Comparison of ENCODE assay signal across 8 mouse cellular contexts in the genomic region with DNA sequence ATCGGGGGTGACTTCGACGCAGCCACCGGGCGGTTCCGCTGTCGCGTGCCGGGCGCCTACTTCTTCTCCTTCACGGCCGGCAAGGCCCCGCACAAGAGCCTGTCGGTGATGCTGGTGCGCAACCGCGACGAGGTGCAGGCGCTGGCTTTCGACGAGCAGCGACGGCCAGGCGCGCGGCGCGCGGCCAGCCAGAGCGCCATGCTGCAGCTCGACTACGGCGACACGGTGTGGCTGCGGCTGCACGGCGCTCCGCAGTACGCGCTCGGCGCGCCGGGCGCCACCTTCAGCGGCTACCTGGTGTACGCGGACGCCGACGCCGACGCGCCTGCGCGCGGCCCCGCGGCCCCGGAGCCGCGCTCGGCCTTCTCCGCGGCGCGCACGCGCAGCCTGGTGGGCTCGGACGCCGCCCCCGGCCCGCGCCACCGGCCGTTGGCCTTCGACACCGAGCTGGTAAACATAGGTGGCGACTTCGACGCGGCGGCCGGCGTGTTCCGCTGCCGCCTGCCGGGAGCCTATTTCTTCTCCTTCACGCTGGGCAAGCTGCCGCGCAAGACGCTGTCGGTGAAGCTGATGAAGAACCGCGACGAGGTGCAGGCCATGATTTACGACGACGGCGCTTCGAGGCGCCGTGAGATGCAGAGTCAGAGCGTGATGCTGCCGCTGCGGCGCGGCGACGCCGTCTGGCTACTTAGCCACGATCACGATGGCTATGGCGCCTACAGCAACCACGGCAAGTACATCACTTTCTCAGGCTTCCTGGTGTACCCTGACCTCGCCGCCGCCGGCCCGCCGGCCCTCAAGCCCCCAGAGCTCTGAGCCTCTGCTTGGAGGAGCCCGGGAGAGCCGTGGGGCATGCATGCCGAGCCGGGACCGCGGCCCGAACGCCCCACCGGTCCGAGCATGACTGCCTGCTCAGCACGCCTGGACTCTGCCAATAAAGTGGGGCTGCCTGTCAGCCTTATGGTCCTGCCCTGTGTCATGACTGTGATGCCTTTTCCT. TPM values are rescaled to one million over a fixed set of nuclear protein-coding genes. Genes with fewer than 3 reads are reported as not detected.
A peak's percentile ranks its signal among the peaks of the same experiment; 100 is the strongest.
DNase-seq lines count a peak whose midpoint lies in the region; ATAC-seq lines count a peak whose summit lies in the region.

No protein-coding gene starts in this region.

- 0 out of 2 replicates have a peak, but pooled peaks cover 3% of the 10 kb centered on the region for H3K4me1 ChIP-seq in intestine, embryonic 14.5 days (replicated peaks; ENCODE audit: control insufficient read depth, insufficient read depth, low read length)
- H3K4me1 ChIP-seq in liver, embryonic 12.5 days: peaks cover 84% of the 10 kb centered on the region
- H3K4me1 ChIP-seq in stomach, embryonic 15.5 days: peaks cover 16% of the 10 kb centered on the region; the same call in 1 of the 2 replicates

- peak overlapping the region; percentile 55 for H3K4me3 ChIP-seq in intestine, embryonic 14.5 days (ENCODE audit: low read depth, low read length)
- H3K4me3 ChIP-seq in liver, embryonic 12.5 days: peak overlapping the region; percentile 71
- peak overlapping the region; percentile 49 for H3K4me3 ChIP-seq in stomach, embryonic 15.5 days (replicated peaks)

- H3K9me3 ChIP-seq in intestine, embryonic 14.5 days (ENCODE audit: control insufficient read depth, low read length): no peaks in the 10 kb centered on the region
- no peaks in the 10 kb centered on the region for H3K9me3 ChIP-seq in liver, embryonic 12.5 days (replicated peaks)
- H3K9me3 ChIP-seq in stomach, embryonic 15.5 days: no peaks in the 10 kb centered on the region

- peak overlapping the region; percentile 79 for H3K4me2 ChIP-seq in intestine, embryonic 14.5 days (ENCODE audit: low read length)
- peak overlapping the region; percentile 81 for H3K4me2 ChIP-seq in liver, embryonic 12.5 days
- peak overlapping the region; percentile 73 for H3K4me2 ChIP-seq in stomach, embryonic 15.5 days

- no peak overlapping the region for H3K27ac ChIP-seq in intestine, embryonic 14.5 days (ENCODE audit: low read depth)
- peak overlapping the region; percentile 84 for H3K27ac ChIP-seq in liver, embryonic 12.5 days
- H3K27ac ChIP-seq in stomach, embryonic 15.5 days: no peak overlapping the region

- H3K27me3 ChIP-seq in intestine, embryonic 14.5 days (replicated peaks; ENCODE audit: control insufficient read depth, insufficient read depth, low read length): peaks cover 38% of the 10 kb centered on the region
- H3K27me3 ChIP-seq in liver, embryonic 12.5 days (replicated peaks): peaks cover 63% of the 10 kb centered on the region
- H3K27me3 ChIP-seq in stomach, embryonic 15.5 days (replicated peaks): peaks cover 43% of the 10 kb centered on the region

- peak overlapping the region; percentile 52 for H3K9ac ChIP-seq in intestine, embryonic 14.5 days (ENCODE audit: low read length)
- peak overlapping the region; percentile 68 for H3K9ac ChIP-seq in liver, embryonic 12.5 days
- H3K9ac ChIP-seq in stomach, embryonic 15.5 days: peak overlapping the region; percentile 33

- ATAC-seq in intestine, embryonic 14.5 days (replicated peaks; ENCODE audit: low FRiP score, low TSS enrichment, low read depth): peak; percentile 75
- ATAC-seq in liver, embryonic 12.5 days: peak; percentile 70
- ATAC-seq in stomach, embryonic 15.5 days (ENCODE audit: insufficient read depth, low FRiP score, low read depth): peak; percentile 72

- WGBS in intestine, embryonic 14.5 days: 5% methylated on average over 127 of the region's 133 CpGs
- 5% methylated on average over 118 of the region's 133 CpGs for WGBS in liver, embryonic 12.5 days (ENCODE audit: insufficient replicate concordance)
- WGBS in stomach, embryonic 15.5 days: 4% methylated on average over 115 of the region's 133 CpGs

- H3K36me3 ChIP-seq in intestine, embryonic 14.5 days (ENCODE audit: control insufficient read depth, insufficient read depth, low read length): peaks cover 16% of the 10 kb centered on the region
- H3K36me3 ChIP-seq in liver, embryonic 12.5 days: peaks cover 21% of the 10 kb centered on the region
- 0 out of 2 replicates have a peak, but pooled peaks cover 5% of the 10 kb centered on the region for H3K36me3 ChIP-seq in stomach, embryonic 15.5 days

- peak; percentile 56 to 76 for DNase-seq in adrenal gland, adult (ENCODE audit: inconsistent age in 2 of 2, low spot score in 1 of 2)
- DNase-seq in adrenal gland, adult 8-10 months: no peak
- DNase-seq in cerebellum, postnatal 10 days: peak; percentile 78 to 81
- DNase-seq in forelimb bud, embryonic 11.5 days (ENCODE audit: low read depth, low spot score): peak; percentile 70
- peak; percentile 86 for DNase-seq in intestine, embryonic 14.5 days (ENCODE audit: low spot score)
- DNase-seq in naive thymus-derived CD4-positive, alpha-beta T cell, adult 2 months (ENCODE audit: low read depth): peak; percentile 72

RNA-seq across cellular contexts. Expression of a gene that starts 4.2 kb away (rescaled TPM):
- 1 to 10 TPM; 1.6 to 3.5 (median 2.8) TPM for total RNA-seq in adrenal gland, adult 8-10 months (2022)
- polyA plus RNA-seq in intestine, embryonic 14.5 days (2014; fragmentation: Nextera tagmentation; extraction: Ambion mirVana): 9.6 and 11.3 TPM in 2 replicates
- 6.6 and 7.3 TPM in 2 replicates for polyA plus RNA-seq in liver, embryonic 12.5 days (2016; fragmentation: Nextera tagmentation; extraction: Ambion mirVana)
- 10.3 and 13.5 TPM in 2 replicates for polyA plus RNA-seq in stomach, embryonic 15.5 days (2015; fragmentation: Nextera tagmentation; extraction: Ambion mirVana)

RNA-seq across cellular contexts. Expression of a gene that starts 14.7 kb away (rescaled TPM):
- 10 to 100 TPM; 41.4 to 48.0 (median 45.2) TPM for total RNA-seq in adrenal gland, adult 8-10 months (2022)
- 26.3 and 32.4 TPM in 2 replicates for polyA plus RNA-seq in intestine, embryonic 14.5 days (2014; fragmentation: Nextera tagmentation; extraction: Ambion mirVana)
- polyA plus RNA-seq in liver, embryonic 12.5 days (2016; fragmentation: Nextera tagmentation; extraction: Ambion mirVana): 22.6 and 26.0 TPM in 2 replicates
- polyA plus RNA-seq in stomach, embryonic 15.5 days (2015; fragmentation: Nextera tagmentation; extraction: Ambion mirVana): 27.4 and 29.3 TPM in 2 replicates

RNA-seq across cellular contexts. Expression of a gene that starts 14.8 kb away (rescaled TPM):
- 100 to 1,000 TPM; 308 to 467 (median 370) TPM for total RNA-seq in adrenal gland, adult 8-10 months (2022)
- polyA plus RNA-seq in intestine, embryonic 14.5 days (2014; fragmentation: Nextera tagmentation; extraction: Ambion mirVana): 244 and 251 TPM in 2 replicates
- polyA plus RNA-seq in liver, embryonic 12.5 days (2016; fragmentation: Nextera tagmentation; extraction: Ambion mirVana): 171 and 177 TPM in 2 replicates
- polyA plus RNA-seq in stomach, embryonic 15.5 days (2015; fragmentation: Nextera tagmentation; extraction: Ambion mirVana): 211 and 241 TPM in 2 replicates

RNA-seq across cellular contexts. Expression of a gene that starts 42.9 kb away (rescaled TPM):
- total RNA-seq in adrenal gland, adult 8-10 months (2022): 100 to 1,000 TPM; 136 to 235 (median 166) TPM
- polyA plus RNA-seq in intestine, embryonic 14.5 days (2014; fragmentation: Nextera tagmentation; extraction: Ambion mirVana): 311 TPM in 2 replicates
- 142 and 146 TPM in 2 replicates for polyA plus RNA-seq in liver, embryonic 12.5 days (2016; fragmentation: Nextera tagmentation; extraction: Ambion mirVana)
- polyA plus RNA-seq in stomach, embryonic 15.5 days (2015; fragmentation: Nextera tagmentation; extraction: Ambion mirVana): 232 and 237 TPM in 2 replicates

RNA-seq across cellular contexts. Expression of a gene that starts 50.3 kb away (rescaled TPM):
- total RNA-seq in adrenal gland, adult 8-10 months (2022): 100 to 1,000 TPM in 1 of 4 experiments, 10 to 100 TPM in 3; 74.4 to 102 (median 89.7) TPM
- polyA plus RNA-seq in intestine, embryonic 14.5 days (2014; fragmentation: Nextera tagmentation; extraction: Ambion mirVana): 70.6 and 73.7 TPM in 2 replicates
- 79.4 and 81.3 TPM in 2 replicates for polyA plus RNA-seq in liver, embryonic 12.5 days (2016; fragmentation: Nextera tagmentation; extraction: Ambion mirVana)
- polyA plus RNA-seq in stomach, embryonic 15.5 days (2015; fragmentation: Nextera tagmentation; extraction: Ambion mirVana): 77.6 and 83.4 TPM in 2 replicates
